Mouse (Mus musculus): ENCODE measurements at regions not wholly inside any gene's neighbourhood (a gene's known extent, or its start where the extent isn't known, plus 50 kb on each side); places are given as distances from the start of the nearest gene placed in this dataset.

- WGBS: 83% methylated on average over 1 of the region's 1 CpGs
- ATAC-seq (ENCODE audit: low FRiP score, low read depth): no peak
Measured at GRCm38 (mm10) chr9:41545776-41546175, 384.3 kb upstream of the Ubash3b start.

GRCm38 (mm10) chr9:41542511-41542910 lies 381.0 kb upstream of the Ubash3b start:
- TF ChIP-seq POLR2A (IDR thresholded peaks at IDR 0.05; ENCODE audit: borderline replicate concordance, extremely low read depth, insufficient read depth, insufficient read length): no peak
- H3K9me3 ChIP-seq (ENCODE audit: control insufficient read depth, low read length): no peaks in the 10 kb centered on the region
- ATAC-seq (ENCODE audit: low FRiP score, low read depth): no peak

More at GRCm38 (mm10) chr9:41545776-41546175, 384.3 kb upstream of the Ubash3b start:
- Histone ChIP-seq H3K27me3 (ENCODE audit: control insufficient read depth, insufficient read depth, low read length) (no peaks in the 10 kb centered on the region), H3K36me3 (ENCODE audit: control insufficient read depth, insufficient read depth, low read length) (no peaks in the 10 kb centered on the region), H3K9me3 (ENCODE audit: control insufficient read depth, low read length) (no peaks in the 10 kb centered on the region), H3K4me3 (replicated peaks; ENCODE audit: low read length) (no peak overlapping the region), H3K27ac (replicated peaks; ENCODE audit: low read depth, low read length) (no peak overlapping the region), H3K9ac (ENCODE audit: low read depth, low read length, severe bottlenecking) (no peak overlapping the region), H3K4me2 (replicated peaks; ENCODE audit: low read depth, low read length, severe bottlenecking) (no peak overlapping the region), H3K4me1 (ENCODE audit: control insufficient read depth, insufficient read depth, low read length) (no peaks in the 10 kb centered on the region)
- TF ChIP-seq POLR2A (IDR thresholded peaks at IDR 0.05; ENCODE audit: borderline replicate concordance, extremely low read depth, insufficient read depth, insufficient read length): no peak
- peak; percentile 22 for DNase-seq (ENCODE audit: low spot score)

GRCm38 (mm10) chr9:41541327-41541726 lies 379.8 kb upstream of the Ubash3b start:
- no peaks in the 10 kb centered on the region for H3K36me3 ChIP-seq (ENCODE audit: control insufficient read depth, insufficient read depth, low read length)
- no peak overlapping the region for H3K27ac ChIP-seq (replicated peaks; ENCODE audit: low read depth, low read length)
- WGBS: 87% methylated on average over 6 of the region's 6 CpGs
- TF ChIP-seq POLR2A (IDR thresholded peaks at IDR 0.05; ENCODE audit: borderline replicate concordance, extremely low read depth, insufficient read depth, insufficient read length): no peak
- H3K9me3 ChIP-seq (ENCODE audit: control insufficient read depth, low read length): no peaks in the 10 kb centered on the region
- no peak overlapping the region for H3K4me3 ChIP-seq (replicated peaks; ENCODE audit: low read length)
- H3K4me2 ChIP-seq (replicated peaks; ENCODE audit: low read depth, low read length, severe bottlenecking): no peak overlapping the region
- no peak for DNase-seq (ENCODE audit: low spot score)
- H3K9ac ChIP-seq (ENCODE audit: low read depth, low read length, severe bottlenecking): no peak overlapping the region
- ATAC-seq (ENCODE audit: low FRiP score, low read depth): no peak
- no peaks in the 10 kb centered on the region for H3K27me3 ChIP-seq (ENCODE audit: control insufficient read depth, insufficient read depth, low read length)
- H3K4me1 ChIP-seq (ENCODE audit: control insufficient read depth, insufficient read depth, low read length): no peaks in the 10 kb centered on the region

More at GRCm38 (mm10) chr9:41542511-41542910, 381.0 kb upstream of the Ubash3b start:
- Histone ChIP-seq H3K4me2 (replicated peaks; ENCODE audit: low read depth, low read length, severe bottlenecking) (no peak overlapping the region), H3K4me1 (ENCODE audit: control insufficient read depth, insufficient read depth, low read length) (no peaks in the 10 kb centered on the region), H3K9ac (ENCODE audit: low read depth, low read length, severe bottlenecking) (no peak overlapping the region), H3K27me3 (ENCODE audit: control insufficient read depth, insufficient read depth, low read length) (no peaks in the 10 kb centered on the region), H3K27ac (replicated peaks; ENCODE audit: low read depth, low read length) (no peak overlapping the region), H3K36me3 (ENCODE audit: control insufficient read depth, insufficient read depth, low read length) (no peaks in the 10 kb centered on the region), H3K4me3 (replicated peaks; ENCODE audit: low read length) (no peak overlapping the region)
- no peak for DNase-seq (ENCODE audit: low spot score)
- WGBS: 64% methylated on average over 5 of the region's 5 CpGs

- Histone ChIP-seq H3K27me3 (ENCODE audit: control insufficient read depth, insufficient read depth, low read length) (no peaks in the 10 kb centered on the region), H3K9ac (ENCODE audit: low read depth, low read length, severe bottlenecking) (no peak overlapping the region), H3K4me2 (replicated peaks; ENCODE audit: low read depth, low read length, severe bottlenecking) (no peak overlapping the region), H3K9me3 (ENCODE audit: control insufficient read depth, low read length) (no peaks in the 10 kb centered on the region), H3K36me3 (ENCODE audit: control insufficient read depth, insufficient read depth, low read length) (0 out of 2 replicates have a peak, but pooled peaks cover 7% of the 10 kb centered on the region), H3K27ac (replicated peaks; ENCODE audit: low read depth, low read length) (0 out of 2 replicates have a peak overlapping the region, but pooled peaks have one; percentile 35), H3K4me1 (ENCODE audit: control insufficient read depth, insufficient read depth, low read length) (peaks cover 21% of the 10 kb centered on the region), H3K4me3 (replicated peaks; ENCODE audit: low read length) (no peak overlapping the region)
- 57% methylated on average over 3 of the region's 3 CpGs for WGBS
- TF ChIP-seq POLR2A (IDR thresholded peaks at IDR 0.05; ENCODE audit: borderline replicate concordance, extremely low read depth, insufficient read depth, insufficient read length): no peak
- ATAC-seq (ENCODE audit: low FRiP score, low read depth) (no peak), DNase-seq (ENCODE audit: low spot score) (no peak)
Measured at GRCm38 (mm10) chr9:41532786-41533185, 371.3 kb upstream of the Ubash3b start.

- no peak for TF ChIP-seq POLR2A (IDR thresholded peaks at IDR 0.05; ENCODE audit: borderline replicate concordance, extremely low read depth, insufficient read depth, insufficient read length)
- peaks cover 21% of the 10 kb centered on the region for H3K4me1 ChIP-seq (ENCODE audit: control insufficient read depth, insufficient read depth, low read length)
- H3K27ac ChIP-seq (replicated peaks; ENCODE audit: low read depth, low read length): peak overlapping the region; percentile 49; the same call in 1 of the 2 replicates
- H3K4me2 ChIP-seq (replicated peaks; ENCODE audit: low read depth, low read length, severe bottlenecking): no peak overlapping the region
- H3K4me3 ChIP-seq (replicated peaks; ENCODE audit: low read length): no peak overlapping the region
- ATAC-seq (ENCODE audit: low FRiP score, low read depth) (no peak), DNase-seq (ENCODE audit: low spot score) (no peak)
- no peak overlapping the region for H3K9ac ChIP-seq (ENCODE audit: low read depth, low read length, severe bottlenecking)
- H3K36me3 ChIP-seq (ENCODE audit: control insufficient read depth, insufficient read depth, low read length): 0 out of 2 replicates have a peak, but pooled peaks cover 7% of the 10 kb centered on the region
- H3K9me3 ChIP-seq (ENCODE audit: control insufficient read depth, low read length): no peaks in the 10 kb centered on the region
- H3K27me3 ChIP-seq (ENCODE audit: control insufficient read depth, insufficient read depth, low read length): no peaks in the 10 kb centered on the region
- 65% methylated on average over 7 of the region's 7 CpGs for WGBS
Measured at GRCm38 (mm10) chr9:41532290-41532689, 370.8 kb upstream of the Ubash3b start.

GRCm38 (mm10) chr9:41531596-41531995 lies 370.1 kb upstream of the Ubash3b start:
- peaks cover 24% of the 10 kb centered on the region for H3K4me1 ChIP-seq (ENCODE audit: control insufficient read depth, insufficient read depth, low read length)
- H3K27me3 ChIP-seq (ENCODE audit: control insufficient read depth, insufficient read depth, low read length): no peaks in the 10 kb centered on the region
- H3K9me3 ChIP-seq (ENCODE audit: control insufficient read depth, low read length): no peaks in the 10 kb centered on the region
- TF ChIP-seq POLR2A (IDR thresholded peaks at IDR 0.05; ENCODE audit: borderline replicate concordance, extremely low read depth, insufficient read depth, insufficient read length): no peak
- no peak overlapping the region for H3K9ac ChIP-seq (ENCODE audit: low read depth, low read length, severe bottlenecking)
- no peak overlapping the region for H3K27ac ChIP-seq (replicated peaks; ENCODE audit: low read depth, low read length)
- WGBS: 70% methylated on average over 6 of the region's 6 CpGs
- no peak for DNase-seq (ENCODE audit: low spot score)
- H3K4me3 ChIP-seq (replicated peaks; ENCODE audit: low read length): no peak overlapping the region
- ATAC-seq (ENCODE audit: low FRiP score, low read depth): no peak
- H3K4me2 ChIP-seq (replicated peaks; ENCODE audit: low read depth, low read length, severe bottlenecking): no peak overlapping the region
- H3K36me3 ChIP-seq (ENCODE audit: control insufficient read depth, insufficient read depth, low read length): 0 out of 2 replicates have a peak, but pooled peaks cover 7% of the 10 kb centered on the region

Data from limb, embryonic 14.5 days (tissue).